Mouse (Mus musculus): ENCODE results near the gene Pepd. TPM values are rescaled to one million over a fixed set of nuclear protein-coding genes. Genes with fewer than 3 reads are reported as not detected.

Pepd gene
- polyA plus RNA-seq, 3 experiments from 2014 or later: 49.6 to 57.3 (median 56.3) TPM

GRCm38 (mm10) chr7:35058329-35058728, 146.2 kb downstream of the Pepd start:
- no peak for ATAC-seq

GRCm38 (mm10) chr7:35059467-35059866, 147.3 kb downstream of the Pepd start:
- ATAC-seq: no peak

GRCm38 (mm10) chr7:35064286-35065258, 152.4 kb downstream of the Pepd start:
- ATAC-seq: no peak

GRCm38 (mm10) chr7:35065958-35066357, 153.8 kb downstream of the Pepd start:
- no peak for ATAC-seq

GRCm38 (mm10) chr7:35066640-35067212, 154.5 kb downstream of the Pepd start:
- ATAC-seq: no peak

GRCm38 (mm10) chr7:35076645-35077044, 164.5 kb downstream of the Pepd start:
- no peak for ATAC-seq

GRCm38 (mm10) chr7:35080843-35081338, 168.7 kb downstream of the Pepd start:
- ATAC-seq: no peak

GRCm38 (mm10) chr7:35081406-35082104, 169.4 kb downstream of the Pepd start:
- ATAC-seq: no peak

- no peak for ATAC-seq
These were observed 172.6 kb downstream of the Pepd start for GRCm38 (mm10) chr7:35084565-35085360.

- ATAC-seq: no peak
These were observed 174.2 kb downstream of the Pepd start for GRCm38 (mm10) chr7:35086271-35086861.

- no peak for ATAC-seq
These were observed 178.4 kb downstream of the Pepd start for GRCm38 (mm10) chr7:35090550-35090949.

Other genes with a start within 250 kb of the Pepd start
- gene Chst8, start 99.7 kb upstream of the Pepd start, polyA plus RNA-seq (2017; shearing (Covaris generic)): not detected
- 1 to 10 TPM; 8.9 to 9.5 (median 9.0) TPM for gene Cebpg, start 144.2 kb downstream of the Pepd start, polyA plus RNA-seq (2017; shearing (Covaris generic))
- gene Cebpa, start 206.9 kb downstream of the Pepd start, polyA plus RNA-seq (2017; shearing (Covaris generic)): 1 to 10 TPM in 2 of 3 experiments, under 1 TPM in 1; 0.38 to 2.4 (median 2.3) TPM